Mouse (Mus musculus) mesoderm, embryonic 11.5 days (tissue): ENCODE data around the gene Ech1.

Experiments used
- DNase-seq: peaks from one replicate; pipeline ENCODE4 v3.0.0-alpha.2; 2012; ENCODE audit warnings: low read depth, low spot score

Gene Ech1

DNA sequence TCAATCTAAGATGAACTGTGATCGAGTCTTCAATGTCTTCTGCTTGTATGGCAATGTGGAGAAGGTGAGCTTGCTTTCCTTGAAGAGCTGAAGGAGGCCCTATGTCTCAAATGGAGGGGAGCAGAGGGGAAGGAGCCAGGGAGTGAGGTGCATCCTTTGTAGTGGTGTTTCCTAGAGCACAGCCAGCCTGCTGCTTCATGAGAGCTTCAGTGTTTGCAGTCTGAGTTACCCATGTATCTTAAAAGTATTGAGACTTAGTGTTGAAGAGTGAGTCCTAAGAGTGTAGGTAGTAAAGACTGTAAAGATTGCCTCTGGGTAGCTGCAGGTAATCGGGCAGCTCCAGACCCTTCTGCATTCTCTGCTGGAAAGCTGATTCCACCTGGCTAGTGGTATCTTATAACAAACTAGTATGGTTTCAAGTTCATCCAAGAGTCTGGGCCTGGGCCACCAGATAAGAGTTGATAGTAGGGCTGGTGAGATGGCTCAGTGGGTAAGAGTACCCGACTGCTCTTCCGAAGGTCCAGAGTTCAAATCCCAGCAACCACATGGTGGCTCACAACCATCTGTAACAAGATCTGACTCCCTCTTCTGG lies 6.1 kb upstream of the Ech1 start:
- no peak for DNase-seq

DNA sequence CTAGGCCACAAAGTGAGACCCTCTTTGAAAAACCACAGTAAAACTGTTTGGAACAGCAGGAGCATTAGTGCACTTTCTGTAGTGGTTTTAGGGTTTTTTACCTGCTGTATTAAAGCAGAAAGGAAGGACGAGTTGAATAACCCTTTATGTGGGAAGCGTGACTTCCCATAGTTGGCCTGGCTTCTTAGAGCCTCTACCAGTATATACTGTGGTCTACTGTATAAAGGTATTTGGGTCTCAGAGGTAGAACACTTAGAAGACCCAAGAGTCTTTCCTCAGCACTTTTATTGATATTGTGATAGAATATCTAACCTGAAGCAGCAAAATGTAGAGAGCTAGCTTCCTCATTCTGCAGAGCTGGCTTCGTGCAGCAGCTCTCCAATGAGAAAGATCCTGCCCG lies 5.4 kb upstream of the Ech1 start:
- no peak for DNase-seq

DNA sequence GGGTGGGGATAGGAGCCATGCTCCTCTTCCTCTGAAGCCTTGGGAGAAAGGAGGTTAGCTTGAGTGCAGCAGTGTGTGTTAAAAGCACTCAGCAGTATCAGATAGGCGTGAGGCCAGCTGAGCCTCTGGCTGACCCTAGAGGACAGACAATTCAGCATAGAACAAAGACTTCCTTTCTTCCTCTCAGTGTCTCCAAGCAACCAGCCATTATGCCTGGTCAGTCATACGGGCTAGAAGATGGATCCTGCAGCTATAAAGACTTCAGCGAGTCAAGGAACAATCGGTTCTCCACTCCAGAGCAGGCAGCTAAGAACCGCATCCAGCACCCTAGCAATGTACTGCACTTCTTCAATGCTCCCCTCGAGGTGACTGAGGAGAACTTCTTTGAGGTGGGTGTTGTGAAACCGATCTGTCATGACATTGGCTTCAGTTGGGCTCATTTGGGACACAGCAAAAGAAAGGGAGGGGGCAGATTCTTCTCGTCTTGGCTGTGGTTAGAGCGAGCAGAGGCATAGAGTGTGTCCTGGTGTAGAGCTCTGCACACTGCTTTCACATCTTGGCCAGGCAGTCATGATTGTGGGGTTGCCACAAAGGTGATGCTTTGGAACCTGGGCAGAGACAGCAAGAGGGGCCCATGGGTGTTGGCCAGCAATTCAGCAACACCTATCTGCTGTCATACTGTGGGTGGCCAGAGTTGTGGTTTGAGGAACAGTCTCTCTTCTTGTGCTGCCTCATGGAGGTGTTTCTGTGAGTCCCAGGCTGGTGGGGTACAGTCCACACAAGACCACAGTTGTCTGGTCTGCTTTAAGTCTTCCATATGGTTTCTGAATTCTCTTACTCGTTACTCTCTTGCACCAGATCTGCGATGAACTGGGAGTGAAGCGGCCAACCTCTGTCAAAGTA lies 4.4 kb upstream of the Ech1 start:
- DNase-seq = peak; percentile 70

DNA sequence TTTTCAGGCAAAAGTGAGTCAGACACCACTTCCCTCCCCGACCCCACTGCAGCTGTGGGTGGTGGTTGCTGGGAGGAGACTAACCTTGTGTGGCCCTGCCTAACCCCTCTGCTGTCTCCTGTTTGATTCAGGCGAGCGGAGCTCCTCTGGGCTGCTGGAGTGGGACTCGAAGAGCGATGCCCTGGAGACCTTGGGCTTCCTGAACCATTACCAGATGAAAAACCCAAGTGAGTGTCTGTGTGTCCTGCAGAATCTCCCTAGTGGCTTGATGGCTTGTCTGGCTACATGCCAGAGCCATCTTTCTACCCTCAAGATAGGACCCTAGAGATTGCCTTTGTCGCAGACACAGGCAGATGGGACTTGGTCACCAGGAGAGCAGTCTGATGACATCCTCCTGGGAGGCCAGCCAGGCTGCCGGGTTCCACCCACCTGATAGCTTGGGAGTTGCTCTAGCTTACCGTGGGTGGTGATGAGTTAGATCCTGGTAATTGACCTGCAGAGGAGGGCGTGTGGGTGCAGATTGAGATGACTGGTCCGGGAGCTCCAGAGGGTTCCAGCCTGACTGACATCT lies 3.7 kb upstream of the Ech1 start:
- DNase-seq = no peak

DNA sequence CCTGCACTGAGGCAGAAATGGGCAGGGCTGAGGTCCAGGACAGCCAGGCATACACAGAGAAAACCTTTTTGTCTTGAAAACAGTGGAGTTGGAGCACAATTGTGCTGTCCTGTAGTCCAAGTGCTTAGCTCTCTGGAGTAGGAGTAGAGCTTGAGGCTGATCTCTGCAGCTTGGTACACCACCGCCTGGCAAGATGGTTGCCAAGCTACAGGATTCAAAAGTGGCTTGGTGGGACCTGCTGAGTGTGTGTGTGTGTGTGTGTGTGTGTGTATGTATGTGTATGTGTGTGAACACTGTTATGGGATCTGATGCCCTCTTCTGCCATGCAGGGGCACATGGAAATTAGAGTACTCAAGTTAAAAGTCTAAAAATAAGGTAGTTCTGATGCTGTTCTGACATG lies 2.5 kb upstream of the Ech1 start:
- no peak for DNase-seq

DNA sequence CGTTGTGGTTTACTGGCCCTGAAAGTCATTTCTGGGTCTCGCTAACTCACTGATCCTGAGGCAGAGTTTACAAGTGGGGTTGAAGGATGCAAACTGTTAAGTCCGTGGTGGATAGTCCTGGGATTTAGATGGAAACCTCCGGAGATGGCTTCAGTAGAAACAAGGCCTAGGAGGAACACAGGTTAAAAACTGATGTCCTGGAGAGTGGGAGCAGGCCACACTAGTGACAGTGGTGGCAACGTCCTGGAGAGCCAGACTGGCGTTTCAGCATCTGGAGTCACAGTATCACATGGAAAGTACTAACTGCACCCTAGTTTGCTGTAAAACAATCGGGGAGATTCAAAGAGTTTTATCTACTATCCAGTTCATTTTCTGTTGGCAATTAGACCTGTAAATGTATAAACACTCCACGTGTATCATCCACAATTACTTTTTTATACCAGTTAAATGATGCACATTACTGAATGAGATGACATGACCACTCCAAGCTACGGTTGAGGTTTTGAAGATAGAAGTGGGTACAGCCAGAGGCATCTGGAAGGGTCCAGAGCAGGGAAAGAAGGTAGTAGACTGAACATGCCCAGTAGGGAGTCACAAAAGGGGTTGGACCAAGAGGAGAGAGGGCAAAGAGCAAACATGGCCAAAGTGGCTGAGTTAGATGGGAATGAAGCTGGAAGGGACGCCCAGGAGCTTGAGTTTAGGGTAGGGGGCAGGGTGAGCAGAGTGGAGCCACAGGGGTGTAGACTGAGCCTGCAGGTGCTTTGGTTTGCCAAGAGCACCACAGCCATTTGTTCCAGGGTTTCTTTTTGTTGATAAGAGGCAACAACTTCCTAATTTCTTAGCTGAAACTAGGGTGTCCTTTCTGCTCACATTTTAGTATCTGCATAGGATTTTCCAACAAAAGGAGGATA lies 1.8 kb upstream of the Ech1 start:
- no peak for DNase-seq

DNA sequence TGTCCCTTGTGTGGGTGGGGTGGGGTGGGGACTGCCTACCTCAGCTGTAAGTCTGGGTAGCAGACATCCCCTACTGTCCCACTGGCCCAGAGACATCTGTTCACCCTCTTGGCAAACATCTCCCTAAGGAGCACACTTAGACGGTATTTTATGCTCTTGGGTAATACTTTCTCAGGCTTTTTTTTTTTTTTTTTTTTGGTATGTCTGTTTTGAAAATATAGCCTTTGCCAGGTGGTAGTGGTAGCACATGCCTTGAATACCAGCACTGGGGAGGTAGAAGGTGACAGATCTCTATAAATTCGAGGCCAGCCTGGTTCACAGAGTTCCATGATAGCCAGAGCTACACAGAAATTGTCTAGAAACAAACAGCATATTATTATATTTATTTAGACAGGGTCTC lies 1.1 kb upstream of the Ech1 start:
- no peak for DNase-seq

DNA sequence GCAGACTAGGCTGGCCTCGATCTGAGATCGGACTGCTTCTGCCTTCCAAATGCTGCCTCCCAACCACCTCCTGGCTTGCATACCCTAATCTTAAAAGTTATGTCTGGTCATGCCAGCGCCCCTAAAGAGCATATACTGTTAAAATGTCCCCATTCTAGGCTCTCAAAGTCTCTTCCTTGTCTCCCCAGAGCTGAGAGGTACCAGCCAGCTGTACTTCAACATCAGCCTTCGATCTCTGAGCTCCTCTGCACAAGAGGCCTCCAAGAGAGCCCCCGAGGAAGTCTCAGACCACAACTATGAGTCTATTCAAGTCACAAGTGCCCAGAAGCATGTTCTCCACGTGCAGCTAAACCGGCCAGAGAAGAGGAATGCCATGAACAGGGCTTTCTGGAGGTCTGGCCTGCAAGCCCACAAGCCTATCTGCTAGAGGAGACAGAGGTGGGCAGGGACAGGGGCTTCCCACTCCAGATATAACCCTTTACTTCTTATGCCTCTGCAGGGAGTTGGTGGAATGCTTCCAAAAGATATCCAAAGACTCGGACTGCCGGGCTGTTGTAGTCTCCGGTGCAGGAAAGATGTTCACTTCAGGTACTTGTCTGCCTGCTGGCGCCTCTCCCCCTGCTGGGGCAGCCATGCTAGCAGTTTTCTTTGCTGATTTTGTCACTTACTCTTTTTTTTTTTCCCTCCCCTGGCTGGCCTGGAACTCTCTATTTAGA lies 827 bp downstream of the Ech1 start:
- no peak for DNase-seq

DNA sequence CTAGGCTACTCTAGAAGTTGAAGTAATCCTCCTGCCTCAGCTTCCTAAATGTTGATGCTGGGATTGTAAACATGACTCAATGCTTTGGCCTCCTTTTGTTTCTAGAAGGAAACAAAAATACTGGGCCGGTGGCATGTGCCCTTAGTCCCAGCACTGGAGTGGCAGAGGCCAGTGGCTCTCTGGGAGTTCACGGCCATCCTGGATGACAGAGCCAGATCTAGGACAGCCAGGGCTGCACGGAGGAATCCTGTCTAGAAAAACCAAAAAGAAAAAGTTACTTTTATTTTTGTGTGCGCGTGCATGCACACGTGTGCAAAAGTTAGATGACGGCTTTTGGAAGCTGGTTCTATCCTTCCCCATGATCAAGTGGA lies 1.4 kb downstream of the Ech1 start:
- DNase-seq = no peak

DNA sequence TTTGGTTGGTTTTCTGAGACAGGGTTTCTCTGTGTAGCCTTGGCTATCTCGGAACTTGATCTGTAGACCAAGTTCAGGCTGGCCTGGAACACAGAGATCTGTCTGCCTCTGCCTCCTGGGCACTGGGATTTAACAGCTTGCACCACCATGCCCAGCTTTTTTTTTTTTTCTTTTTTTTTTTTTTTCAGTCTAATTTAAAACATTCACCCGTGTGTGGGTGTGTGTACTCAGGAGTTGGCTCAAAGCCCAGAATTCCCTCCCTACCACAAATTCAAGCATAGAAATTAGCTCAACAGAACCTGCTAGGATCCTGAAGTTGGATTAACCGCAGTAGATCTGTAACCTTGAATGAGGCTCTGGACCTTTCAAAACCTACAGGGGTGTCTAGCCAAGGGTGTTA lies 2.3 kb downstream of the Ech1 start:
- no peak for DNase-seq

DNA sequence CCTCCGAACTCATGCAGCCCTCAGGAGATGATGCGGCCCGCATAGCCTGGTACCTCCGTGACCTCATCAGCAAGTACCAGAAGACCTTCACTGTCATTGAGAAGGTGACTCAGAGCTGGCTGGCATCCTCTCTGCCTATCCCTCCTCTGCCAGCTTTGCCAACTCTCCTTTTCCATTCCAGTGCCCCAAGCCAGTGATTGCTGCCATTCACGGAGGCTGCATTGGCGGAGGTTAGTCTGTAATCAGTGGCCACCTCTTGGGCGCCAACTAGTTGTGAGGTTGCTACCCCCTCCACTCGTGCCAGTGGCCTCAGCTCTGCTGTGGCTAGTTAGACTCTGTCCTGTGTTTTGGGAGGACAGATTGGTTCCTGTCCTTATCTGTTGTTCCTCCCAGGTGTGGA lies 4.8 kb downstream of the Ech1 start:
- no peak for DNase-seq

DNA sequence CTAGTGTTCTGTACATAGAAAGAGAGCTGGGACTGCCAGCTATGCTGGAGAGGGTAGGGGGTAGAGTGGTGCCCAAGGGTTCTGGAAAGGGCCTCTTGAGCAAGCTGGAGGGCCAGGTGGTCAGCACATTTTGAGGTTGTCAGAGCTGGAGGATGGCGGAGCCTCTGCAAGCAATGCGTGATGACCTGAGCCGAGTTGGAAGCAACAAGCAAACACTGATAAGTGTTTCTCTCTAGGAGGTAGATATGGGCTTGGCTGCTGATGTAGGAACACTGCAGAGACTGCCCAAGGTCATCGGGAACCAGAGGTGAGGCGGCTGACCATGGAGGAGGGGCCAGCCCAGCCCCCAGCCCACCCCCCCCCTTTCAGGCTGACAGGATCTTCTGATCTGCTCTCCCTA lies 6.0 kb downstream of the Ech1 start:
- no peak for DNase-seq

DNA sequence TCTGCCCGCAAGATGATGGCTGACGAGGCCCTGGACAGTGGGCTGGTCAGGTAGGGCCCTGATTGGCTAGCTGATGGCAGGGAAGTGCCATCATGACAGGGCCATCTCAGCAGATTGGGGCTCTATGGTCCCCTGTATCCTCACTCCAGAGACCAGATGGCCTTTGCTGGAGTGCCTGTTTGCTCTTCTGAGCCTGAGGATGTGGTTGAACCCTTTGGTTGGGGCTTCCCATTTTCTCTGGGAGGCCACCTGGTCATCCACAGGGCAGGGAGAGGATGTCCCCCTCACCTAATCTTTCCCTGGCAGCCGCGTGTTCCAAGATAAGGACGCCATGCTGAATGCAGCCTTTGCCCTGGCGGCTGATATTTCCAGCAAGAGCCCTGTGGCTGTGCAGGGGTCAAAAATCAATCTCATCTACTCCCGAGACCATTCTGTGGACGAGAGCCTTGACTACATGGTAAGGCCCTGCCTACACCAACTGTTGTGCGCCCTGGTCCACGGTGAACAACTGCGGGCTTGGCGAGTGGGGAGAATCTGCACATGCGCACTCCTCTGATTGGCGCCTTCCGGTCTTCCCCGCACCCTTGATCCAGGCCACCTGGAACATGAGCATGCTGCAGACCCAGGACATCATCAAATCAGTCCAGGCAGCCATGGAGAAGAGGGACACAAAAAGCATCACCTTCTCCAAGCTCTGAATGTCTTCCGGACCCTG lies 6.6 kb downstream of the Ech1 start:
- no peak for DNase-seq

DNA sequence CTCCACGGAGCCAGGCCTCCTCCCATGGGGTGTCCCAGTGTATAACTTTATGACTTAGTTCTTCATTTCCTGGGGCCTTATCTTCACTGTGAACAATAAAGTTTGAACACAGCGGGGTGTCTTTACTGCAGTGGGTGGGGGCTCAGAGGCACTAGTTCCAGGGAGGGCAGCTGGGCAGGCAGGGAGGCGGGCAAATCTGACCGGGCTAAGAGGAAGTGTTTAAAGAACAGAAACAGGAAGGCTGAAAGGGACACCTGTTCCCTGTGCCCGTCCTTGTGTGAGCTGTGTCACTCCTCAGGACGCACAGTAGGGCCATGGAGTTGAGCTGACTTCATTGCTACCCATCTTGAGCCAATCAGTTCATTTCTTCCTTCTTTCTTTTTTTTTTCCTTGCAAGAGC lies 7.1 kb downstream of the Ech1 start:
- DNase-seq = no peak

DNA sequence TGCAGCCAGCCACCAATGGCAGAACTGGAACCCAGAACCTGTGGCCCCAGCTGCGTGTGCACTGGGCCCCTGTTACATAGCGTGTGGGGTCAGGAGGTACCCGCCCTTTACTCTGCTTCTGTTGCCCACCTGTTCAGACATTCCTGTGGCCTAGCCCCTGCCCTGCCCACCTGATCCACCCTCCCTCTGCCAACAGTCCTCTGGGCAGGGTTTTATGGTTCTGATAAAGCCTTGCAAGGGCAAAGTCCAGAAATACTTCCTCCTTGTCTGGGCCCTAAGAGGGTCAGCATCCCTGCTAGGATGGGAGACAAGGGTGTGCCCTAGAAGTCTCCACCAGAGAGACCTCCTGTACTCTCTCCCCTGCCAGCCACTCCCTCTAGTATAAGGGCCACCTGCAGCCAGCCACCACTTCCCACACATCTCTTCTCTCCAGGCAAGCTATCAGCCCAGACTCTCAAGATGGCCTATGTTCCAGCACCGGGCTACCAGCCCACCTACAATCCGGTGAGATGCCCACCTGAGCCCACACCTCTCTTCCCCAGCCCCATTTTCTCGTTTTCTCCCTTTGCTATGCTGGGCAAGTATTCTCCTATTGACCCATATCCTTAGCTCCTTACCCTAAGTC lies 8.8 kb downstream of the Ech1 start, which contains the start of gene Lgals4:
Lgals4 (plus strand) TSS at position 132 of the 625 bp plus-strand sequence.
- no peak for DNase-seq

DNA sequence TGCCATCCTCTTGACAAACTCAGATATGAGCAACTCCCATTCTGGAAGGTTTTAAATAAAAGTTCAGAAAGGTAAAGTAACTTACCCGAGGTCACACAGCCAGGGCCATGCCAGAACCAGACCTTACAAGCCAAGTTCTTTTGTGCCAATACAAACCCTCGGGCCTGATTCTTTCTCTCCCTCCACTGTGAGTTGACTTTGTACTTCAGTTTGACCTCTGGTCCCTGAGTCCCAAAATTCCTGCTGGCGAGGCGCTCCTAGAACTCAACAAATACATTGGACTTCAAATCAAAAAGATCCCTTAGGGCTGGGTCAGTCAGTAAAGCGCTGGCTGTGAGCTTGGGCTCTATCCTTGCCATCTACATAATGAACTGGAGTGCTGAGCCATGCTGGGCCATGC lies 11.9 kb downstream of the Ech1 start:
- no peak for DNase-seq

DNA sequence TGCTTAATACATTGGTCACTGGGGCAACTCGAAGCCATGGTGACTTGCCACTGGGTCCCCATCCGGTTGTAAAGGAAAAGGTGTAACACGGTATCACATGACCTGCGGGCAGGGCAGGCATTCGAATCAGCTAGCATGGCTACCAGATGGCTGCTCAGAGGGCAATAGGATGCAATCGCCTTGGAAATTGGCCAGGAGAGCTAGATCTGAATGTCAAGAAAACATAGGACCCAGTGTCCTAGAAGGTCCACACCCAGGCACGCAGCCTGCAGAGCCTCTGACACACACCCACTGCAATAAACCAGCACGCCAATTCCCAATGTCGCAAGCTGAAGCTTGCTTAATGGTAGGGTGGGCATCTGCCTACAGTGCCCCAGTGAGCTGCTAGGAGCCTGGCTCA lies 13.3 kb downstream of the Ech1 start:
- no peak for DNase-seq

DNA sequence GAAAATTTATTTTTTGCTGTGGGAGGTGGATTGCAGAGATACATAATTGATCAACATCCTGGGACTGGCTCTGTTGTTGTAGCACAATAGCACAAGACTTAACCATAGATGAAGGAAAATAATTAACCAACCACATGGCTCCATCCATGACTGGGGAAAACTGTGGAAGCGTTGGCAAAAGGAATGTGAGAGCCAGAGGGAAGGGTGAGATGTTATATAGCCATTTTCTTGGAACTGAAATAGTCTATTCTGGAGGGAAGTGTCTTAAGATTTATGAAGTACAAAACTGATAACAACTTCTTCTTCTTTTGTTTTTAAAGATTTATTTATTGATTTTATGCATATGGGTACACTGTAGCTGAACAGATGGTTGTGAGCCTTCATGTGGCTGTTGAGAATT lies 22.3 kb downstream of the Ech1 start:
- no peak for DNase-seq

DNA sequence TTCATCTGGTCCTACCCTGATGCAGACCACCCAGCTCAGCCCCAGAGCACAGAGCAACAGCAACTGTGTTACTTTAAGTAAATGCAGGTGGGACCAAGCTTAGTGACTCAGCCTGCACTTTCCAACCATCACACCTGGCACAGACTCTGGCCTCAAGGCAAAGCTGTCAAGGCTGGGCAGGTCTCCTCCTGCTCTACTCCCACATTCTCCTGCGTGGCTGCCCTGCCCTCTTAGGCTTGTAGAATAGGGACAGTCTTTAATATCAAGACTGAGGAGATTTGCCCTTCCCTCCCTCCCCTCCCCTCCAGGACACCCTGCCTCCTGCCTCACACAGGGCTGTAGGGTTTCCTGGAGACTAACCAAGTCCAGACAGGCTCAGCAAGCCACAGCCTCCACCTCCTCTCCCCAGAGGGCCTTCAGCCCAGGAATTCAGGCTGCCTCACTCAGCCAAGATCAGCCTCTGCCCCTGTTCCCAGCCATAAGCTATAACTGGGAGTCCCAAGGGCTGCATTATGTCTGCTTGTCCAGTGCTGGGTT lies 24.8 kb downstream of the Ech1 start:
- no peak for DNase-seq

DNA sequence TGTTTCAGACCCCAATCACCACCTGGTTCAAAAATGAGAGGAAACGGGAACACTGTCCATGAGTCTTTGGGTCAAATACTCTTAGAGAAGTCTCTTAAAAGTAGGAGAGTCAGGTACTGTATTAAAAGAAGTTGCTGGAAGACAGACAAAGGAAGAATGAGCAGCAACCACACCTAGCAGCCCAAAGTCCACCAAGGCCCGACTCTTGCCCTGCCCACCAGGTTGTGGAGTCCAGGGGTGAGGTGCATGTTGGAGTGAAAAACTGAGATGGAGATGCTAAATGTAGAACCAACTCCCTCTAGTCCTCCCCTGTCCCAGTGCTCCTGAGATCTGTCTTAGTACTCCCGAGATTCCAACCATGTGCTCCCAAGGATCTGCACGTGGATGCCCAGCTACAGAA lies 25.6 kb downstream of the Ech1 start:
- no peak for DNase-seq
